Mouse (Mus musculus): ENCODE data around the gene Tssk4. TPM values are rescaled to one million over a fixed set of nuclear protein-coding genes. Genes with fewer than 3 reads are reported as not detected.

Gene Tssk4
- 0.38 and 0.53 TPM in 2 replicates for polyA plus RNA-seq (2015; fragmentation: Nextera tagmentation; extraction: Ambion mirVana)

DNA sequence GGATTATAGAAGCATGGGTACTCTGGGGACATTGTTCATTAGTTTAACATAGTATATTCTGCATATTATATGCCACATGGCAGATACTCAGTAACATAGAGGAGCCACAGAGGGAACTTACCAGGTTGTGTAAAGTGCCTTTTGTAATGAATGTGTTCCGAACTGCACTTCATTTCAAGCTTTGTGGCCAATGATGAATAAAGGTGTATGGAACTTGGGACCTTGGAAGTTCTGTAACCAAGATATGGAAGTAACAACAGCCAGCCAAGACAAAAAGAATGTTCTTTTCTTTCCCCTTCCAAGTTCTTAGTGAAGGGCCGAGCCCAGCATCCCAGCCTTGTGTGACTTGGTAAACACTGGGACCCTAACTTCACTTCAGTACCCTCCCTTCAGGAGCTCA lies at the start of gene Tssk4:
TSS of gene Tssk4 (plus strand) at position 301 of the 400 bp plus-strand sequence.
- Histone ChIP-seq H3K4me1 (peaks cover 4% of the 10 kb centered on the region), H3K4me2 (replicated peaks) (no peak within 1 kb of the TSS), H3K4me3 (no peak within 1 kb of the TSS), H3K27ac (replicated peaks) (no peak within 1 kb of the TSS), H3K9ac (replicated peaks) (no peak within 1 kb of the TSS), H3K36me3 (no peaks in the 10 kb centered on the region), H3K27me3 (no peaks in the 10 kb centered on the region), H3K9me3 (no peaks in the 10 kb centered on the region)
- 97% methylated on average over 2 of the region's 2 CpGs for WGBS
- no peak for ATAC-seq (replicated peaks)

GRCm38 (mm10) chr14:55603271-55603632 lies 46.7 kb upstream of the Tssk4 start, which contains the start of gene Irf9:
Gene Irf9 (plus strand): TSS chr14:55603571.
- no peak for ATAC-seq (replicated peaks)
- H3K36me3 ChIP-seq = peaks cover 68% of the 10 kb centered on the region
- H3K27ac ChIP-seq (replicated peaks) = no peak within 1 kb of the TSS
- no peaks in the 10 kb centered on the region for H3K27me3 ChIP-seq
- H3K4me1 ChIP-seq = peaks cover 8% of the 10 kb centered on the region; the same call in 1 of the 2 replicates
- H3K9me3 ChIP-seq = no peaks in the 10 kb centered on the region
- H3K4me2 ChIP-seq (replicated peaks) = peak within 1 kb of the TSS; percentile 34
- peak within 1 kb of the TSS; percentile 34; the same call in 1 of the 2 replicates for H3K9ac ChIP-seq (replicated peaks)
- peak within 1 kb of the TSS; percentile 24 for H3K4me3 ChIP-seq
- WGBS = 91% methylated on average over 7 of the region's 7 CpGs

- no peak overlapping the region for H3K27ac ChIP-seq (replicated peaks)
Measured at GRCm38 (mm10) chr14:55603633-55604576, 46.1 kb upstream of the Tssk4 start.

GRCm38 (mm10) chr14:55604823-55605222 lies 45.2 kb upstream of the Tssk4 start:
- no peak overlapping the region for H3K4me2 ChIP-seq (replicated peaks)
- H3K4me3 ChIP-seq = no peak overlapping the region
- WGBS = 94% methylated on average over 11 of the region's 11 CpGs
- H3K27me3 ChIP-seq = no peaks in the 10 kb centered on the region
- no peaks in the 10 kb centered on the region for H3K9me3 ChIP-seq
- no peak overlapping the region for H3K9ac ChIP-seq (replicated peaks)
- H3K36me3 ChIP-seq = peaks cover 69% of the 10 kb centered on the region
- peaks cover 8% of the 10 kb centered on the region; the same call in 1 of the 2 replicates for H3K4me1 ChIP-seq
- no peak for ATAC-seq (replicated peaks)
- no peak overlapping the region for H3K27ac ChIP-seq (replicated peaks)

More at GRCm38 (mm10) chr14:55603633-55604576, 46.1 kb upstream of the Tssk4 start:
- 20% methylated on average over 19 of the region's 19 CpGs for WGBS
- Histone ChIP-seq H3K4me2 (replicated peaks) (peak overlapping the region; percentile 34), H3K4me1 (peaks cover 8% of the 10 kb centered on the region; the same call in 1 of the 2 replicates), H3K4me3 (peak overlapping the region; percentile 24), H3K9me3 (no peaks in the 10 kb centered on the region), H3K27me3 (no peaks in the 10 kb centered on the region), H3K36me3 (peaks cover 66% of the 10 kb centered on the region), H3K9ac (replicated peaks) (peak overlapping the region; percentile 34; the same call in 1 of the 2 replicates)
- peak; percentile 91 for ATAC-seq (replicated peaks)

DNA sequence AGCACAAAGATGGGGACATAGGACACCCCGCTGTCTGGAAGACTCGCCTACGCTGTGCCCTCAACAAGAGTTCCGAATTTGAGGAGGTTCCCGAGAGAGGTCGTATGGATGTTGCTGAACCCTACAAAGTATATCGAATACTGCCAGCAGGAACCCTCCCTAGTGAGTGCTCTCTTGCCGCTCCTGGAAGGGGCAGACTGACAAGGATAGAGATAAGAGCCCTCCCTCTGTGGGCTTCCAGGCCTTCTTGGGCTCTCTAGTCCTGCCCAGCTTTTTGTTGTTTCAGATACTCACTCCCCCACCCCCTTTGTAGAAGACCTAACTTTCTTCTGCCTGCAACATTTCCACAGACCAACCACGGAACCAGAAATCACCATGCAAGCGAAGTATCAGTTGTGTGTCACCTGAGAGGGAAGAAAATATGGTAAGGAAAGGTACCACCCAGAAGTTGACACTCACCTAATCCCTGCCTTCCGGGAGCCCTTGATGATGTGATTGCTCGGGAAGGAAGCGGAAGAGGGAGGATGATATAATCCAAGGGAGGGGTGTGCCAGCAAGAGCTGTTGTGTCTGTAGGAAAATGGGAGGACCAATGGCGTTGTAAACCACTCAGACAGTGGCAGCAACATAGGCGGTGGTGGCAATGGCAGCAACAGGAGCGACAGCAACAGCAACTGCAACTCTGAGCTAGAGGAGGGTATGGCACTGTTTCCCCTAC lies 44.1 kb upstream of the Tssk4 start:
- no peak for ATAC-seq (replicated peaks)
- Histone ChIP-seq H3K9me3 (no peaks in the 10 kb centered on the region), H3K4me2 (replicated peaks) (no peak overlapping the region), H3K27ac (replicated peaks) (no peak overlapping the region), H3K4me3 (no peak overlapping the region), H3K27me3 (no peaks in the 10 kb centered on the region), H3K4me1 (peaks cover 8% of the 10 kb centered on the region; the same call in 1 of the 2 replicates), H3K36me3 (peaks cover 61% of the 10 kb centered on the region), H3K9ac (replicated peaks) (no peak overlapping the region)
- WGBS = 92% methylated on average over 16 of the region's 16 CpGs

- H3K4me2 ChIP-seq (replicated peaks) = no peak overlapping the region
- H3K27me3 ChIP-seq = no peaks in the 10 kb centered on the region
- H3K27ac ChIP-seq (replicated peaks) = no peak overlapping the region
- H3K9ac ChIP-seq (replicated peaks) = no peak overlapping the region
- no peak overlapping the region for H3K4me3 ChIP-seq
- H3K4me1 ChIP-seq = peaks cover 8% of the 10 kb centered on the region; the same call in 1 of the 2 replicates
- WGBS = 100% methylated on average over 6 of the region's 6 CpGs
- peaks cover 39% of the 10 kb centered on the region for H3K36me3 ChIP-seq
- no peaks in the 10 kb centered on the region for H3K9me3 ChIP-seq
- no peak for ATAC-seq (replicated peaks)
Measured at GRCm38 (mm10) chr14:55608339-55608738, 41.6 kb upstream of the Tssk4 start.

DNA sequence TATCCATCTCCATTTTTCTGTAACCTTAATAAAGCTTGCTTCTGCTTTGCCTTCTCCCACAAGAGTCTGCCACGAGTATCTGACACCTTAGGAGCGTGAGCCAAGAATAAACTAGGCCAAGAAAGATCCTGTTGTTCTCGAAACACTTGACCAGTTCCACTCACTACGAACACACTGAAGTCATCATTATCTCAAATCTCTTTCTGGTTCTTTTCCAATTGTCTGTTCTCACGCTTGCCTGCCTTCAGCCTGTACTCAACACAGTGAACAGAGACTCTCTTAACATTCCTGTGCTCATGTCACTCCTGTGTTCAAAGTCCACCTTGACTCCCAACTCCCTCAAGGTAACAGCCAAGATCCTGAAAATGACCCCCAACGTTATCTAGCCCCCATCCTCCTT lies 36.6 kb upstream of the Tssk4 start:
- Histone ChIP-seq H3K36me3 (peaks cover 16% of the 10 kb centered on the region), H3K4me3 (no peak overlapping the region), H3K9me3 (no peaks in the 10 kb centered on the region), H3K9ac (replicated peaks) (no peak overlapping the region), H3K27me3 (no peaks in the 10 kb centered on the region), H3K27ac (replicated peaks) (no peak overlapping the region), H3K4me2 (replicated peaks) (no peak overlapping the region), H3K4me1 (0 out of 2 replicates have a peak, but pooled peaks cover under 1% of the 10 kb centered on the region)
- 65% methylated on average over 6 of the region's 6 CpGs for WGBS
- ATAC-seq (replicated peaks) = no peak

- 82% methylated on average over 7 of the region's 7 CpGs for WGBS
- Histone ChIP-seq H3K9me3 (no peaks in the 10 kb centered on the region), H3K4me3 (no peak overlapping the region), H3K36me3 (peaks cover 3% of the 10 kb centered on the region; the same call in 1 of the 2 replicates), H3K4me2 (replicated peaks) (no peak overlapping the region), H3K9ac (replicated peaks) (no peak overlapping the region), H3K27ac (replicated peaks) (no peak overlapping the region), H3K27me3 (no peaks in the 10 kb centered on the region), H3K4me1 (0 out of 2 replicates have a peak, but pooled peaks cover 7% of the 10 kb centered on the region)
- no peak for ATAC-seq (replicated peaks)
Measured at GRCm38 (mm10) chr14:55614565-55615178, 35.3 kb upstream of the Tssk4 start.

- Histone ChIP-seq H3K9ac (replicated peaks) (no peak overlapping the region), H3K36me3 (no peaks in the 10 kb centered on the region), H3K27ac (replicated peaks) (no peak overlapping the region), H3K9me3 (no peaks in the 10 kb centered on the region), H3K27me3 (no peaks in the 10 kb centered on the region), H3K4me2 (replicated peaks) (no peak overlapping the region), H3K4me3 (no peak overlapping the region), H3K4me1 (0 out of 2 replicates have a peak, but pooled peaks cover 7% of the 10 kb centered on the region)
- ATAC-seq (replicated peaks) = no peak
- whole genome bisulfite sequencing = 52% methylated on average over 2 of the region's 2 CpGs
Measured at GRCm38 (mm10) chr14:55615876-55616275, 34.1 kb upstream of the Tssk4 start.

DNA sequence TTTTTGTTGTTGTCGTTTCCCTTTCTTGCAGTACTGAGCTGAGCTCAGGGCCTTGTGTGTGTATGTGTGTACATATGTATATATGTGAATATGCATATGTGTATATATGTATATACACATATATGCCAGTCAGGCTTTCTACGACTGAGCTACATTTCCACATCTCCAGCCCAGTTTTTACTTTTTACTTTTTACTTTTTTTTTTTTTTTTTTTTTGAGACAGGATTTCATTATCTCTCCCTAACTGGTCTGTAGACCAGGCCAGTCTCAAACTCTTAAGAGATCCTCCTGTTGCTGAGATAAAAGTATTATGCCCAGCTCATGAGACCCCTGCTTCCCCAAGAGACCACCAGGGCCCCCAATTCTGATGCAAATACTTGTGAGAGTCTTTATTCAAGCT lies 33.1 kb upstream of the Tssk4 start:
- ATAC-seq (replicated peaks) = no peak
- H3K4me3 ChIP-seq = no peak overlapping the region

GRCm38 (mm10) chr14:55617822-55618221 lies 32.2 kb upstream of the Tssk4 start, which contains the start of gene Rec8:
Gene Rec8 (plus strand): TSS chr14:55618037.
- H3K27me3 ChIP-seq = no peaks in the 10 kb centered on the region
- ATAC-seq (replicated peaks) = 0 out of 2 replicates have a peak, but pooled peaks have one; percentile 41
- H3K9me3 ChIP-seq = no peaks in the 10 kb centered on the region
- H3K36me3 ChIP-seq = no peaks in the 10 kb centered on the region
- peak within 1 kb of the TSS; percentile 28 for H3K4me2 ChIP-seq (replicated peaks)
- 25% methylated on average over 21 of the region's 21 CpGs for WGBS
- H3K4me3 ChIP-seq = peak within 1 kb of the TSS; percentile 32
- 0 out of 2 replicates have a peak, but pooled peaks cover 7% of the 10 kb centered on the region for H3K4me1 ChIP-seq
- no peak within 1 kb of the TSS; the same call in 1 of the 2 replicates for H3K27ac ChIP-seq (replicated peaks)
- no peak within 1 kb of the TSS for H3K9ac ChIP-seq (replicated peaks)

More for the DNA sequence above, 33.1 kb upstream of the Tssk4 start:
- 79% methylated on average over 2 of the region's 2 CpGs for WGBS
- Histone ChIP-seq H3K4me2 (replicated peaks) (no peak overlapping the region), H3K36me3 (no peaks in the 10 kb centered on the region), H3K4me1 (0 out of 2 replicates have a peak, but pooled peaks cover 7% of the 10 kb centered on the region), H3K27me3 (no peaks in the 10 kb centered on the region), H3K9ac (replicated peaks) (no peak overlapping the region), H3K27ac (replicated peaks) (no peak overlapping the region), H3K9me3 (no peaks in the 10 kb centered on the region)
